Mouse (Mus musculus) hindbrain, postnatal 0 days (tissue): Measurements from ENCODE around the gene Nudt3. TPM values are rescaled to one million over a fixed set of nuclear protein-coding genes. Genes with fewer than 3 reads are reported as not detected.

Experiments used
- ATAC-seq: fragments of 200-750 bp; cut with Nextera tagmentation; 2 replicates; pipeline ENCODE4 v1.8.0; 2017; ENCODE audit warnings: mild to moderate bottlenecking, moderate TSS enrichment, moderate library complexity
- DNase-seq: peaks from one replicate; pipeline ENCODE4 v3.0.0-alpha.2; 2015; ENCODE audit warnings: low spot score
- H3K27ac ChIP-seq: fragments of 300-500 bp; sonication (generic); 2 replicates; pipeline ENCODE4 v1.5.1; 2014; ENCODE audit warnings: mild to moderate bottlenecking
- H3K27me3 ChIP-seq: fragments of 300-500 bp; sonication (generic); 2 replicates; pipeline ENCODE4 v1.6.1; 2014; ENCODE audit warnings: low read length, mixed read lengths; ENCODE audit not compliant: insufficient read depth
- H3K36me3 ChIP-seq: fragments of 300-500 bp; sonication (generic); 2 replicates; pipeline ENCODE4 v1.6.1; 2014; ENCODE audit warnings: low read length, mixed read lengths; ENCODE audit not compliant: insufficient read depth
- H3K4me1 ChIP-seq: fragments of 300-500 bp; sonication (generic); 2 replicates; pipeline ENCODE4 v1.6.1; 2014; ENCODE audit warnings: antibody characterized with exemption, low read length, mixed read lengths; ENCODE audit not compliant: insufficient read depth
- H3K4me2 ChIP-seq: fragments of 300-500 bp; sonication (generic); 2 replicates; pipeline ENCODE4 v1.6.1; 2014; ENCODE audit warnings: low read depth, mild to moderate bottlenecking, low read length, moderate library complexity, mixed read lengths
- H3K4me3 ChIP-seq: fragments of 300-500 bp; sonication (generic); 2 replicates; pipeline ENCODE4 v1.5.1; 2014; ENCODE audit warnings: low read length
- H3K9ac ChIP-seq: fragments of 300-500 bp; sonication (generic); replicated peaks from 2 replicates; pipeline ENCODE4 v1.6.1; 2014; ENCODE audit warnings: mild to moderate bottlenecking, low read length, moderate library complexity, mixed read lengths
- H3K9me3 ChIP-seq: fragments of 300-500 bp; sonication (generic); 2 replicates; pipeline ENCODE4 v1.6.1; 2016; ENCODE audit warnings: low read length, mixed read lengths
- CTCF ChIP-seq: IDR thresholded peaks from 2 replicates; pipeline ENCODE4 v1.5.1; 2016; ENCODE audit warnings: antibody characterized with exemption, control low read depth, low read depth
- WGBS: fragments of 180-500 bp; shearing (Covaris S2); extraction: QIAGEN DNeasy Blood & Tissue Kit; methylation state at CpG from one replicate; pipeline ENCODE4 v1.1.7; 2014; 5-methylcytosine and 5-hydroxymethylcytosine counted together
- polyA plus RNA-seq: library from polyadenylated mRNA; unstranded; fragments of >200 nt; fragmentation: Nextera tagmentation; extraction: Ambion mirVana; gene quantifications from 2 replicates; pipeline ENCODE4 v1.2.1, GENCODE M21; 2015
- total RNA-seq: library from RNA; depleted of rRNA; stranded (reverse); fragments of >200 nt; gene quantifications from 2 replicates; pipeline ENCODE4 v1.2.3, GENCODE M21; 2014

Nudt3 gene
- total and polyA plus RNA-seq, 2 experiments from 2014 or later = 220 to 252 TPM

GRCm38 (mm10) chr17:27655089-27656010 is 32.1 kb upstream of the Nudt3 start, which contains the start of gene Pacsin1:
Gene Pacsin1, plus strand, starts transcription at chr17:27655509.
- Histone ChIP-seq H3K27me3 (no peaks in the 10 kb centered on the region), H3K4me2 (peak within 1 kb of the TSS; percentile 72), H3K36me3 (no peaks in the 10 kb centered on the region), H3K4me1 (peaks cover 8% of the 10 kb centered on the region; the same call in 1 of the 2 replicates), H3K4me3 (peak within 1 kb of the TSS; percentile 61), H3K9ac (peak within 1 kb of the TSS; percentile 57), H3K27ac (peak within 1 kb of the TSS; percentile 80), H3K9me3 (no peaks in the 10 kb centered on the region)
- WGBS = 1% methylated on average over 61 of the region's 65 CpGs
- ATAC-seq (peak; percentile 85), DNase-seq (peak; percentile 86)
- TF ChIP-seq CTCF = no peak

GRCm38 (mm10) chr17:27653253-27653959 is 30.1 kb upstream of the Nudt3 start:
- H3K9ac ChIP-seq = no peak overlapping the region
- no peak for TF ChIP-seq CTCF
- no peaks in the 10 kb centered on the region for H3K27me3 ChIP-seq
- no peaks in the 10 kb centered on the region for H3K36me3 ChIP-seq
- DNase-seq = no peak
- H3K4me1 ChIP-seq = peaks cover 8% of the 10 kb centered on the region; the same call in 1 of the 2 replicates
- H3K9me3 ChIP-seq = no peaks in the 10 kb centered on the region
- 72% methylated on average over 10 of the region's 10 CpGs for whole genome bisulfite sequencing
- H3K4me2 ChIP-seq = no peak overlapping the region
- ATAC-seq = no peak
- no peak overlapping the region for H3K27ac ChIP-seq
- no peak overlapping the region for H3K4me3 ChIP-seq

DNA sequence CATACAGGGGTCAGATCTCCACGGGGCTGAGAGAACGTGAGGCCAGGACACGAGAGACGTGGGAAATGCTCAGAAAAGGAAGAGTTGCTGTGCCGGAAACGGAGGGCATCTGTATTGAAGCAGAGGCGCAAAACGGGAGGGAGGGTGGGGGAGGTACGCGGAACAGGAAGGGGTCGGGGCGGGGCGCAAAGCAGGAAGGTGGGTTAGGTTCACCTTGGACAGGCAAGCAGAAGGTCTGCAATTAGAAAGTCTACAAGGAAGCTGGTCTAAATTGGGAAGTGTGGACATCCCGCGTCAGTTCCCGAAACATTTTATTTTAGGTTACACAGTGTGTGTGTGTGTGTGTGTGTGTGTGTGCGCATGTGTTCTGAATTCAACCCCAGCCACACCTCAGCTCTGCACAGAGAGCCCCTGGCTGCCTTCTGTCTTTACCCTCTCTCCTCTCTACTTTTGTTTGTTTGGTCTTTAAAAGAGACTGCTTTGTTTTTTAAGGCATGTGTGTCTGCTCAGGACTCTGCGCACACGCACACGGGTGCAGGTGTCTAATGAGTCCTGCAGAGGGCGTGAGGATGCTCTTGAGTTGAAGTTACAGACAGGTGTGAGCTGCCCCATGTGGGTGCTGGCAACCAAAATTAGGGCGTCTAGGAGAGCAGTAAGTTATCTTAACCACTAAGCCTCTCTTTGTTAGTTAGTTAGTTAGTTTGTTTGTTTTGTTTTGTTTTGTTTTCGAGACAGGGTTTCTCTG is 28.9 kb upstream of the Nudt3 start:
- DNase-seq = no peak
- Histone ChIP-seq H3K9ac (no peak overlapping the region), H3K4me3 (no peak overlapping the region), H3K4me1 (0 out of 2 replicates have a peak, but pooled peaks cover 8% of the 10 kb centered on the region), H3K27ac (no peak overlapping the region), H3K9me3 (no peaks in the 10 kb centered on the region), H3K27me3 (no peaks in the 10 kb centered on the region), H3K4me2 (no peak overlapping the region), H3K36me3 (no peaks in the 10 kb centered on the region)
- TF ChIP-seq CTCF = no peak
- ATAC-seq = no peak
- 86% methylated on average over 23 of the region's 23 CpGs for WGBS

DNA sequence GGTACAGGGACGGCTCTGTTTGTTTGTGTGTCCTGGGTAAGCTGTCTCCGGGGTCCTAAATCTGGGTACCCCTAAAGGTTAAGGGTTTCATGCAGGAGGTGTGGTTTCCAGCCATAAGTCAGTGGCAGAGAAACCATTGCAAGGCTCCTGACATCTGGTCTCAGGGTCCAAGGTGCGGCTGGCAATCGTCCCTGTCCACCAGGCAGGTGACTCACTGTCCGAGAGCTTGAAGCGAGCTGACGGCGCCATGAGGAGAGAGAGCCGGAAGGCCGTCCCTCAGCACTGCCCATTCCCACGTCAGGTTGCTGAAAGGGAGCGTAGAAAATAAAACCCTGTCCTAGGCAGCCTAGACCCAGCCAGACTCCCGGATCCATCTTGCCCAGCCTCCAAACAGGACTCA is 27.3 kb upstream of the Nudt3 start:
- Histone ChIP-seq H3K27ac (no peak overlapping the region), H3K4me3 (no peak overlapping the region), H3K9ac (no peak overlapping the region), H3K4me2 (no peak overlapping the region), H3K36me3 (no peaks in the 10 kb centered on the region), H3K9me3 (no peaks in the 10 kb centered on the region), H3K4me1 (0 out of 2 replicates have a peak, but pooled peaks cover 4% of the 10 kb centered on the region), H3K27me3 (no peaks in the 10 kb centered on the region)
- DNase-seq (no peak), ATAC-seq (no peak)
- WGBS = 80% methylated on average over 13 of the region's 13 CpGs
- no peak for TF ChIP-seq CTCF

- no peak overlapping the region for H3K9ac ChIP-seq
- peak; percentile 64 for TF ChIP-seq CTCF
- H3K27ac ChIP-seq = no peak overlapping the region
- H3K4me2 ChIP-seq = no peak overlapping the region
- 10% methylated on average over 12 of the region's 12 CpGs for WGBS
- ATAC-seq = no peak
- no peaks in the 10 kb centered on the region for H3K36me3 ChIP-seq
- H3K4me3 ChIP-seq = no peak overlapping the region
- no peaks in the 10 kb centered on the region for H3K27me3 ChIP-seq
- DNase-seq = peak; percentile 33
- 0 out of 2 replicates have a peak, but pooled peaks cover 4% of the 10 kb centered on the region for H3K4me1 ChIP-seq
- no peaks in the 10 kb centered on the region for H3K9me3 ChIP-seq
Measured at GRCm38 (mm10) chr17:27650160-27650559, 26.9 kb upstream of the Nudt3 start.

DNA sequence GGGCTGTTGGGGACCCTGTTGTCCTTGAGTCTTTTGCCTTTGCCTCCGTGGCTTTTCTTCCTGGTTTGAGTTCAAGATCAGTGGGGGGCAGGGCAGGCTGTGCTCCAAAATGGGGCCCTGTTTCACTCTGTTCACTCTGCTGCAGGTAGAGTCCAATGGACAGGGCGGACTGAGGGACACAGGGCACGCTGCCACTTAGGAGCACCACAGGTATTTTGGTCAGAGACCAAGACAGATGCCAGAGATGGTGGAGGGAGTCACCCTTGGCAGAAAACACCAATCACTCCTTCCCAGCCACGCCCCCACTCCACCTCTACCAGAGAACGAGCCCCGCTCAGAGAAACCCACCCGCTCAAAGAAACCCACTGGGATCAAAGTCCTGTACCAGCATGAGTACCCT is 22.5 kb upstream of the Nudt3 start:
- H3K9ac ChIP-seq = no peak overlapping the region
- ATAC-seq (no peak), DNase-seq (no peak)
- no peak for TF ChIP-seq CTCF
- WGBS = 33% methylated on average over 7 of the region's 7 CpGs
- H3K27me3 ChIP-seq = no peaks in the 10 kb centered on the region
- no peak overlapping the region for H3K27ac ChIP-seq
- no peak overlapping the region for H3K4me2 ChIP-seq
- H3K4me3 ChIP-seq = no peak overlapping the region
- no peaks in the 10 kb centered on the region for H3K36me3 ChIP-seq
- no peaks in the 10 kb centered on the region for H3K9me3 ChIP-seq
- H3K4me1 ChIP-seq = no peaks in the 10 kb centered on the region
